Mouse (Mus musculus) myocyte (in vitro differentiated cells): ENCODE results near the gene Dnajc13. TPM values are rescaled to one million over a fixed set of nuclear protein-coding genes. Genes with fewer than 3 reads are reported as not detected.

Experiments used
- H3K27me3 ChIP-seq: one replicate; pipeline ENCODE4 v1.6.1; 2011; ENCODE audit not compliant: control insufficient read depth, insufficient read depth, insufficient read length
- H3K36me3 ChIP-seq: one replicate; pipeline ENCODE4 v1.6.1; 2011; ENCODE audit not compliant: control insufficient read depth, insufficient read depth
- H3K4me2 ChIP-seq: one replicate; pipeline ENCODE4 v1.6.1; 2011; ENCODE audit warnings: low read depth, control low read depth
- H3K4me3 ChIP-seq: one replicate; pipeline ENCODE4 v1.5.1; 2011; ENCODE audit warnings: mild to moderate bottlenecking, control low read depth, moderate library complexity
- H3K79me2 ChIP-seq: one replicate; pipeline ENCODE4 v1.6.1; 2011; ENCODE audit not compliant: control insufficient read depth, insufficient read depth
- H3ac ChIP-seq: one replicate; pipeline ENCODE4 v1.6.1; 2011; ENCODE audit not compliant: control insufficient read depth, insufficient read length
- CEBPB ChIP-seq: IDR thresholded peaks from 2 replicates; pipeline ENCODE4 v1.6.1; 2011; ENCODE audit warnings: mild to moderate bottlenecking, moderate library complexity; ENCODE audit not compliant: poor library complexity, insufficient read depth, severe bottlenecking
- E2F4 ChIP-seq: IDR thresholded peaks from one replicate; pipeline ENCODE4 v1.6.1; 2011; ENCODE audit warnings: mild to moderate bottlenecking, control low read depth, moderate library complexity; ENCODE audit not compliant: insufficient read depth
- MAX ChIP-seq: IDR thresholded peaks from one replicate; pipeline ENCODE4 v1.6.1; 2011; ENCODE audit warnings: low read depth, mild to moderate bottlenecking, control low read depth
- MYOD1 ChIP-seq, 3 experiments: IDR thresholded peaks; one replicate each; pipeline ENCODE4 v1.6.1; 2011; ENCODE audit warnings: control low read depth in 2 of 3, low read depth in 2 of 3, mild to moderate bottlenecking in 2 of 3, moderate library complexity in 1 of 3; ENCODE audit not compliant: insufficient read length in 2 of 3, control insufficient read depth in 1 of 3
- MYOG ChIP-seq, 3 experiments: IDR thresholded peaks; one replicate each; pipeline ENCODE4 v1.6.1; 2011; ENCODE audit warnings: control low read depth in 2 of 3, low read depth in 2 of 3, mild to moderate bottlenecking in 2 of 3; ENCODE audit not compliant: insufficient read length in 2 of 3, control insufficient read depth in 1 of 3, insufficient read depth in 1 of 3
- POLR2A ChIP-seq: IDR thresholded peaks from one replicate; pipeline ENCODE4 v1.6.1; 2011; ENCODE audit warnings: low read depth, mild to moderate bottlenecking, control low read depth, moderate library complexity; ENCODE audit not compliant: insufficient read length
- POLR2AphosphoS2 ChIP-seq: IDR thresholded peaks from one replicate; pipeline ENCODE4 v1.6.1; 2011; ENCODE audit warnings: low read depth, control low read depth; ENCODE audit not compliant: insufficient read length
- REST ChIP-seq: IDR thresholded peaks from one replicate; pipeline ENCODE4 v1.6.1; 2011; ENCODE audit warnings: mild to moderate bottlenecking, control low read depth, moderate library complexity; ENCODE audit not compliant: insufficient read depth, insufficient read length
- SRF ChIP-seq: IDR thresholded peaks from one replicate; pipeline ENCODE4 v1.6.1; 2011; ENCODE audit warnings: low read depth; ENCODE audit not compliant: control insufficient read depth, insufficient read length
- TCF12 ChIP-seq: IDR thresholded peaks from one replicate; pipeline ENCODE4 v1.6.1; 2011; ENCODE audit warnings: mild to moderate bottlenecking, control low read depth; ENCODE audit not compliant: poor library complexity, insufficient read depth, severe bottlenecking
- TCF3 ChIP-seq: IDR thresholded peaks from one replicate; pipeline ENCODE4 v1.6.1; 2011; ENCODE audit warnings: low read depth, control low read depth; ENCODE audit not compliant: insufficient read length
- USF1 ChIP-seq: IDR thresholded peaks from one replicate; pipeline ENCODE4 v1.6.1; 2011; ENCODE audit warnings: low read depth, mild to moderate bottlenecking, control low read depth, moderate library complexity
- polyA plus RNA-seq: library from polyadenylated mRNA; unstranded; fragments of >200 nt; fragmentation: generic; extraction: Trizol; gene quantifications from one replicate; pipeline ENCODE4 v1.2.1, GENCODE M21; 2012; ENCODE audit warnings: missing spikeins

The Dnajc13 gene
- polyA plus RNA-seq, 1 experiment = 14.1 TPM

- H3K4me3 ChIP-seq = no peak overlapping the region
- H3ac ChIP-seq = no peak overlapping the region
- no peaks in the 10 kb centered on the region for H3K79me2 ChIP-seq
- H3K27me3 ChIP-seq = no peaks in the 10 kb centered on the region
- H3K4me2 ChIP-seq = no peak overlapping the region
- H3K36me3 ChIP-seq = peaks cover 53% of the 10 kb centered on the region
- TF ChIP-seq MYOD1 (IDR thresholded peaks at IDR 0.05; ENCODE audit: control insufficient read depth in 1 of 3, insufficient read length in 2 of 3, low read depth in 2 of 3) (no peak), POLR2A (no peak), USF1 (no peak), POLR2AphosphoS2 (no peak), CEBPB (no peak), E2F4 (no peak), SRF (no peak), REST (no peak), MYOG (IDR thresholded peaks at IDR 0.05; ENCODE audit: control insufficient read depth in 1 of 3, insufficient read depth in 1 of 3, insufficient read length in 2 of 3, low read depth in 2 of 3) (no peak), TCF3 (no peak), MAX (no peak), TCF12 (no peak)
Observed at GRCm38 (mm10) chr9:104188704-104189103, 74.0 kb downstream of the Dnajc13 start.

- TF ChIP-seq TCF12 (no peak), CEBPB (no peak), TCF3 (no peak), MYOG (IDR thresholded peaks at IDR 0.05; ENCODE audit: control insufficient read depth in 1 of 3, insufficient read depth in 1 of 3, insufficient read length in 2 of 3, low read depth in 2 of 3) (no peak), POLR2A (no peak), MAX (no peak), SRF (no peak), MYOD1 (IDR thresholded peaks at IDR 0.05; ENCODE audit: control insufficient read depth in 1 of 3, insufficient read length in 2 of 3, low read depth in 2 of 3) (no peak), POLR2AphosphoS2 (no peak), REST (no peak), USF1 (no peak), E2F4 (no peak)
Observed at GRCm38 (mm10) chr9:104187028-104187427, 75.7 kb downstream of the Dnajc13 start.

GRCm38 (mm10) chr9:104183181-104183580, 79.5 kb downstream of the Dnajc13 start:
- Histone ChIP-seq H3K4me2 (no peak overlapping the region), H3K36me3 (peaks cover 62% of the 10 kb centered on the region), H3K79me2 (no peaks in the 10 kb centered on the region), H3K27me3 (no peaks in the 10 kb centered on the region), H3K4me3 (no peak overlapping the region), H3ac (no peak overlapping the region)
- TF ChIP-seq TCF3 (no peak), MYOD1 (IDR thresholded peaks at IDR 0.05; ENCODE audit: control insufficient read depth in 1 of 3, insufficient read length in 2 of 3, low read depth in 2 of 3) (no peak), MAX (no peak), MYOG (IDR thresholded peaks at IDR 0.05; ENCODE audit: control insufficient read depth in 1 of 3, insufficient read depth in 1 of 3, insufficient read length in 2 of 3, low read depth in 2 of 3) (no peak), SRF (no peak), POLR2AphosphoS2 (no peak), REST (no peak), USF1 (no peak), CEBPB (no peak), E2F4 (no peak), TCF12 (no peak), POLR2A (no peak)

More at GRCm38 (mm10) chr9:104187028-104187427, 75.7 kb downstream of the Dnajc13 start:
- peaks cover 52% of the 10 kb centered on the region for H3K36me3 ChIP-seq
- no peak overlapping the region for H3K4me3 ChIP-seq
- no peaks in the 10 kb centered on the region for H3K79me2 ChIP-seq
- H3ac ChIP-seq = no peak overlapping the region
- H3K4me2 ChIP-seq = no peak overlapping the region
- H3K27me3 ChIP-seq = no peaks in the 10 kb centered on the region

- no peak overlapping the region for H3ac ChIP-seq
- no peaks in the 10 kb centered on the region for H3K79me2 ChIP-seq
- no peak overlapping the region for H3K4me3 ChIP-seq
- TF ChIP-seq MAX (no peak), CEBPB (no peak), TCF3 (no peak), POLR2AphosphoS2 (no peak), POLR2A (no peak), USF1 (no peak), MYOG (IDR thresholded peaks at IDR 0.05; ENCODE audit: control insufficient read depth in 1 of 3, insufficient read depth in 1 of 3, insufficient read length in 2 of 3, low read depth in 2 of 3) (no peak), REST (no peak), SRF (no peak)
- H3K4me2 ChIP-seq = no peak overlapping the region
- H3K36me3 ChIP-seq = peaks cover 60% of the 10 kb centered on the region
- H3K27me3 ChIP-seq = no peaks in the 10 kb centered on the region
Observed at GRCm38 (mm10) chr9:104182328-104182727, 80.4 kb downstream of the Dnajc13 start.

- no peaks in the 10 kb centered on the region for H3K79me2 ChIP-seq
- no peak overlapping the region for H3ac ChIP-seq
- no peak overlapping the region for H3K4me2 ChIP-seq
- H3K4me3 ChIP-seq = no peak overlapping the region
- no peaks in the 10 kb centered on the region for H3K27me3 ChIP-seq
- H3K36me3 ChIP-seq = peaks cover 57% of the 10 kb centered on the region
- TF ChIP-seq REST = no peak
- TF ChIP-seq TCF3 = no peak
- TF ChIP-seq MYOD1 (IDR thresholded peaks at IDR 0.05; ENCODE audit: control insufficient read depth in 1 of 3, insufficient read length in 2 of 3, low read depth in 2 of 3) = no peak
- no peak for TF ChIP-seq POLR2AphosphoS2
- no peak for TF ChIP-seq USF1
Observed at GRCm38 (mm10) chr9:104181626-104182025, 81.1 kb downstream of the Dnajc13 start.
